Mouse (Mus musculus) right cerebral cortex, postnatal 14 days (tissue): ENCODE measurements around the gene March9.
"Not testable (repeated sequence)": the region's sequence is repeated elsewhere in the genome, so short reads cannot be mapped to it uniquely, and the experiment has no call there.

Source experiments
- DNase-seq: peaks from one replicate; pipeline ENCODE4 v3.0.0; 2022

Gene March9

DNA sequence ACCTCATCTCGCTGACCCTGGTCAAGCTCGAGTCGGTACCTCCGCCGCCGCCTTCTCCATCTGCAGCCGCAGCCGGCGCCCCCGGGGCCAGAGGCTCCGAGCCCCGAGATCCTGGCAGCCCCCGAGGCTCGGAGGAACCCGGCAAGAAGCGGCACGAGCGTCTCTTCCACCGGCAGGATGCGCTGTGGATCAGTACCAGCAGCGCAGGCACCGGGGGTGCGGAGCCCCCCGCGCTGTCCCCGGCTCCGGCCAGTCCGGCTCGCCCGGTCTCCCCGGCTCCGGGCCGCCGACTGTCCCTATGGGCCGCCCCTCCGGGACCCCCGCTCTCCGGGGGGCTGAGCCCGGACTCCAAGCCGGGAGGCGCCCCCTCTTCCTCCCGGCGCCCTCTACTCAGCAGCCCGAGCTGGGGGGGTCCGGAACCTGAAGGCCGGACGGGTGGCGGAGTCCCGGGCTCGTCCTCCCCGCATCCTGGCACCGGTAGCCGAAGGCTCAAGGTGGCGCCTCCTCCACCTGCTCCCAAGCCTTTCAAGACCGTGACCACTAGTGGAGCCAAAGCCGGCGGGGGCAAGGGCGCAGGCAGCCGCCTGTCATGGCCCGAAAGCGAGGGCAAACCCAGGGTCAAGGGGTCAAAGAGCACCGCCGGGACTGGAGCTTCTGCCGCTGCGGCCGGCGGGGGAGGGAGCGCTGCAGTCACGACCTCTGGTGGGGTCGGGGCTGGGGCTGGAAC, 19.8 kb upstream of the March9 start:
- DNase-seq = peak; percentile 65

DNA sequence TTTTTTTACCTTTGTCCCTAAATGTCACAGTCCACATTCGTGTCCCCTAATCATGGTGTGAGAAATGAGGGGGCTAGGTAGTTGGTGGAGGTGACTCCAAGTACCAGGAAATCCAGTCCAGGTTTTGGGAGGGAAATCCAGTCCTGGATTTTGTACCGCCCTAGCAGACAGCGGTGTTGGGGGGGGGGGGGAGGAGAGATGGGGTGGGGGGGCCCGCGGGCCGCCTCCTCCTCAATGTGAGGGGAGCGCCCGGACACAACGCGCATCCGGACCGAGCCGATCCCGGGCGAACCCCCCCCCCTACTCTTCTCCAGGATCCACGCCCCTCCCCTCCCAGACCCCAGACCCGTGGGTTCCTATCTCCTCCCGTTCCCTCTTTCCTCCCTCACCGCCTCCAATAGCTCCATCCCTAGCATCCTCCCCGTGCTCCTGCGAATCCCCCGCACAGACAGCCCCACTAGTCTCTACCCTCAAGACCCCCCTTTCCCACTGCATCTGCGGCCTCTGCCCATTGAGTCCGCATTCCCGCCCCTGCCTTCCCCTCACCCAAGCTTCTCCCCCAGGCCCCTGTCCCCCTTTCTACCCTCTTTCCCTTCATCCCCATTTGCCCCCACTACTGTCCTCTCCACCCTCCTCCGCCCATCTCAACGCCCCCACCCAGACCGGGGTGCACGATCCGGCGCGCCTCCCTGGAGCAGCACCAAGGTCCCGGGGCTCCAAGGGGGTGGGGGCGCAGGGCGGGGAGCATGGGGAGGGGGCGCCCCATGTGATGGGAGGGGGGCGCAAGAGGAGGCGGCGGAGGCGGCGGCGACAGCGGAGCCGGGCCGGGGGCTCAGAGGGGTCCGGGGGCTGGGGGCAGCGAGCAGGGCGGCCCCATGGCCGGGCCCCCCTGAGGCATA, 18.9 kb upstream of the March9 start:
- peak; percentile 68 for DNase-seq

DNA sequence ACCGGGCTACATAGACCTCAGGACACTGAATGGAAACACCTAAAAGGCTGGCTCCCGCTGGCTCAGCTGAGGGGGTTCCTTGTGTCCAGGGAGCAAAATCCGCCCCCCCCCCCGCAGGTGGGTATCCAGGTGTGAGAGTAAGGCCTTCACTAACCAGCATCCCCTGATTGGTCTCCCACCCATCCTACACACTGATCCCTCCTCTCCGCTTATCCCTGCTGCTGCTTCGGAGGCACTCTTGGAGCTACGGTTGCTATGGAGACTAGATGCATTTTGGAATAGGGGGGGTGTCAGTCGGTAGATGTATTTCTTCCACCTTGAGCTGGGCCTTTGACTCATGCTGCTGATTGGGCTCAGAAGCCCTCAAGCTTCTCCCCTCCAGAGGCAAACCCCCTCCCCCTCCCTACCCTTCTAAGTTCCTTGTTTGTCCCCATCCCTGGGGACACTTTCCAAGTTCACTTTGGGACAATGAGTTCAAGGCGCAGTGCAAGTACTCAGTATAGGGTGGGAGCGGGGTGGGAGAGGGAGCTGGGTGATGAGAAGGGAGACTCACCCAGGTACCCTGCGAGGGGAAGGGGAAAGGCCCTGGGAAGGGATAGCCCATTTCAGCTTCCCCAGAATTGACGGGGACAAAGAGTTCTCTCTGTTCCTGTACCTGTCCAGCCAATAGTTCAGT, 18.2 kb upstream of the March9 start:
- DNase-seq = peak; percentile 33

DNA sequence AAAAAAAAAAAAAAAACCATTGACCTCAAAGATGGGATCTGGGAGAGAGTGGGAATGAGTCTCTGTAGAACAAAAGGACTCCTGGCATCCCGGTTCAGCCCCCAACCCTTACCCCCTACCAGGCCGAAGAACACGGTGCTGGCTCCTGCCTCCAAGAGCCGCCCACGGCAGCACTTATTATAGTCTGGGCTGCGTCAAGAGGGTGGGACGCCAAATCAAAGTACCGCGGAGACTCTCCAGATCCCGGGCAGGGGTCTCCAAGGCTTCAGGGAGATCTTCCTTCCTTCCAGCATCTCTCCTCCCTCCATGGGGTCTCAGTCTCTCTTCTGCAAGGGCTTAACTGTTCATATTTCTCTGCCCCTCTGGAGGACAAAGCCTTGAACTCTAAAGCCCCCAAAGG, 17.5 kb upstream of the March9 start:
- peak; percentile 58 for DNase-seq

DNA sequence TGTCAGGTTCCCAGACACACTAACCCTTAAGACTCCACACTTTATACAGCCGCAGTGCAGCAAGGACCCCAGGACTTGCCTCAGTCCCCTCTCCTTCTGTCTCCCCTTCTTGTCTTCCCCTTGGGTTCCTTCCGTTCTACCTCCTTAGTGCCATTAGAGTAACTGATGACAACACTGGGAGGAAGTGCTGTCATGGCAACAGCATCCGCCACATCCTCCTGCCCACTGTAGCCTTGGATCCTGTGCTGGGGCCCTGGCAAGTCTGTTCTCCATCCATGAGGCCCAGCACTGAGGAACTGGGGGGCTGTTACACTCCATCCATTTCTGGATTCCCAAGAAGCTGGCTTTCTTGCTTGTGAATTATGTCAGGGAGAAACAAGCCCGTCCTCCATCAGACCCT, 16.1 kb upstream of the March9 start:
- DNase-seq = no peak

DNA sequence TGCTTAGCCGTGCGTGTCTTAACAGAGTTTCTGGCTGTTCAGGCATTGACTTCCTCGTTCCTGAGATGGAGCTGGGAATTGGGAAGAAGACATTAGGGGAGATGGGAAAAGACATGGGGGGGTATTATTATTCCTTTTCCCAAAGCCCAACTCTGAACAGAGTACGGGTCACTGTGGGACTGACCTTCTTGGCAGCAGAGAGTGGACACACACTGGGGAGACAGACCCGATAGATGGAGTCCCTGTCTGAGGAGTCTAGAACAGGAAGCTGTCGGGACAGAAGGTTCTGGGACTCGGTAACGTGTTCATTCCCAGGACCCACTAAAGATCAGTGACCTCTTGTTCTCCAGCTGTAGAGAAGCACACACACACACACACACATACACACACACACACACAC, 15.7 kb upstream of the March9 start:
- no peak for DNase-seq

DNA sequence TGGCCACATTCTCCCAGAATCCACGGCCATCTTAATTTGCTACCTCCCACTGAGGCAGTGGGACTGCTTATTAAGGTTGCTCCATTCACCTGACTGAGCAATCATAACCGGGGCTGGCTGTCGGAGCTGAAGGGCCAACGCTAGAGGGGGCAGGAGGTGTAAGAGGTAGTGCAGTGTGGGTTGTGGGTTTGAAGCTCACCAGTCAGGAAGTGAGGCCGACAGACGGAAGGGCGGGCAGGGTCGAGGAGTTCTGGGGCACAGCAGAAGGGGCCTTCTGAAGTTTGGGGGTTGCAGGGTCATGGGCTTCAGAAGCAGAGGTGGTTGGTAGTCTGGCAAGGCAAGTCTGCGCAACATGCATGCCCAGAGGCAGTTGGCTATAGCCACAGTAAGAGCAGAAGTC, 15.1 kb upstream of the March9 start, which contains the start of gene Agap2:
Gene Agap2 (plus strand): TSS at position 205 of the 400 bp plus-strand sequence.
- no peak for DNase-seq

DNA sequence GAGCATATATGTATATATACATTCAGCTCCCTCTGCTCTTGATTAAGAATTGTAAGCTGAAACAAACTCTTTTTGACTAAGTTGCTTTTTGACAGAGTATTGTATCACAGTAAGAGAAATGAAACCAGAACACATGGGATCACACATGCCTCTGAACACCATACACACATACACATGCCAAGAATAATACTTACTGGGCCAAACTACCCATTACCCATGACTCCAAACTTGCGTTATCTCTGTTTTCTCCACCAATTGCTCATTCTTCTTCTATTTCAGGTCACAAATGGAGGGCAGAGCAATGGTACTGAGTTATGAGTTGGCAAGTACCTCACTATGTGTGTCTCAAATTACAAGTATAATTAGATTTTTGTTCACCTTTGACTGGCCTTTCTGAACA, 14.0 kb upstream of the March9 start:
- no peak for DNase-seq

DNA sequence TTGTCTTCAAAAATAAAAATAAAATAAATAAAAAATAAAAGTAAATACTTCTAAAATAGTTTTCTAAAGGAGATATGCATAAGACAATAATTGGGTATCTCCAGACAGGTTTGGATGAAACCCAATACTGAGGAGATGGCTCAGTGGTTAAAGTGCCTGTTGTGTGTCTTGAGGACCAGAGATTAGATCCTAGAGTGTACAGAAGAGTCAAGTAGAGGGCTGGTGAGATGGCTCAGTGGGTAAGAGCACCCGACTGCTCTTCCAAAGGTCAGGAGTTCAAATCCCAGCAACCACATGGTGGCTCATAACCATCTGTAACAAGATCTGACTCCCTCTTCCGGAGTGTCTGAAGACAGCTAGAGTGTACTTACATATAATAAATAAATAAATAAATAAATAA, 13.0 kb upstream of the March9 start:
- DNase-seq = not testable (repeated sequence)

DNA sequence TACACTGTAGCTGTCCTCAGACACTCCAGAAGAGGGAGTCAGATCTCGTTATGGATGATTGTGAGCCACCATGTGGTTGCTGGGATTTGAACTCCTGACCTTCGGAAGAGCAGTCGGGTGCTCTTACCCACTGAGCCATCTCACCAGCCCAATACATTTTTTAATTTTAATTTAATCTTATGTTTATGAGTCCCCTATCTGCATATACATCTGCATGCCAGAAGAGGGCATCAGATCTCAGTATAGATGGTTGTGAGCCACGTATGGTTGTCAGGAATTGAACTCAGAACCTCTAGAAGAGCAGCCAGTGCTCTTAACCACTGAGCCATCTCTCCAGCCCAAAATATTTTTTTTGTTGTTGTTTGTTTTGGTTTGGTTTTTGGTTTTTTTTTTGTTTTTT, 12.3 kb upstream of the March9 start:
- not testable (repeated sequence) for DNase-seq

DNA sequence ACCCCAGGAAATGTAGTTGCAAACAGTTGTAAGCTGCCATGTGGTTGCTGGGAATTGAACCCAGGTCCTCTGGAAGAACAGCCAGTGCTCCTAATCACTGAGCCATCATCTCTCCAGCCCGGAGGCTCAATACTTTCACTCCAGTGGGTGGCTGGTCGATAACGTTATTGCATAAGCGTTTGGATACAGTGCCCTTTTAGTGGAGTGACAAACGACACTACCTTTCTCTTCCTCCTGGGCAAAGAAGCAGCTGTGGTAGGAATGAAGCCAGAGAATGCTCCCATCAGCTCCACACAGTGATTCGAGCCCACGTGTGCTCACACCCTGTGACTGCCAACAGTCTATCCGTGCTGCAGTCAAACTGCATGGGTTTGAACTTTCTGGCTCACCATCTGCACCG, 11.2 kb upstream of the March9 start:
- no peak for DNase-seq

DNA sequence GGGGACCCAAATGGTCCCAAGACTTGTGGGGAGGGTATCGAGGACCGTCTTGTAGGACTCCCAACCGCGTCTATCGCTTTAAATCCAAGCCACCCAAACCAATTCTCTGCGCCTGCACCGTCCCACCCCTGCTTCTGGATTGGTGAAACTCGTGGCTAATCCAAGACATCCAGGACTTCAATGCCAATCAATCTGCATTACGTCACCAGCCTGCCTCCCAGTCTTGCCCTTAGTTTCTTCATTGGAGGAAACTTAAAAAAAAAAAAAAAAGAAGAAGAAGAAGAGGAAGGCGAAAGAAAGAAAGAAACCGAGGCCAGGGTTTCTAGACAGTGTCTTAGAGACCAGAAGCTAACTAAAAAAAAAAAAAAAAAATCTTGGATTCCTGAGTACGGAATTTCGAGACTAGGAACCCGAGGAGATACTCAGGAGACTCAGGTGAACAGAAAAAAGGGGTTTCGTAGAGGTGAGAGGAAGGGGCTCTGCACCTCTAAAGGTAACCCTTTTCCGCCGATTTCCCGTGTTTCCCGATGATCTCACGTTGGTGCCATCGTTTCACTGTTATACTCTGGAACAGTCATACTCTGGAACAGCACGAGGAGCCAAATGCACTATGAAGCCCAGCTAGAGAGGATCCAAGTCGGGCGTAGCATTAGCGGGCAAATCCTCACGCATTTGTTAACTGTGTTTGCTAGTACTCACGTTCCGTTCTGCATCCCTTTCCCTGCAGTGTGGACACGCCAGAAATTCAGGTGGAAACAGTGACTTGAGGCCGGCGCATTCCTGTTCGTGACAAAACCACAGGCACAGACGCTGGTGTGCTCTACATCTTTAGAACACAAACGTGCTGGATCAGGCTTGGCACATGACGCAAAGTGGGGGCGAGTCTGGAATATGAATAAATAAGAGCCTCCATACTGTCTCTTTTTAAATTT, 10.5 kb upstream of the March9 start, which contains the start of gene Tspan31:
Gene Tspan31 (minus strand): TSS at position 75 of the 932 bp plus-strand sequence.
- peak; percentile 79 for DNase-seq

DNA sequence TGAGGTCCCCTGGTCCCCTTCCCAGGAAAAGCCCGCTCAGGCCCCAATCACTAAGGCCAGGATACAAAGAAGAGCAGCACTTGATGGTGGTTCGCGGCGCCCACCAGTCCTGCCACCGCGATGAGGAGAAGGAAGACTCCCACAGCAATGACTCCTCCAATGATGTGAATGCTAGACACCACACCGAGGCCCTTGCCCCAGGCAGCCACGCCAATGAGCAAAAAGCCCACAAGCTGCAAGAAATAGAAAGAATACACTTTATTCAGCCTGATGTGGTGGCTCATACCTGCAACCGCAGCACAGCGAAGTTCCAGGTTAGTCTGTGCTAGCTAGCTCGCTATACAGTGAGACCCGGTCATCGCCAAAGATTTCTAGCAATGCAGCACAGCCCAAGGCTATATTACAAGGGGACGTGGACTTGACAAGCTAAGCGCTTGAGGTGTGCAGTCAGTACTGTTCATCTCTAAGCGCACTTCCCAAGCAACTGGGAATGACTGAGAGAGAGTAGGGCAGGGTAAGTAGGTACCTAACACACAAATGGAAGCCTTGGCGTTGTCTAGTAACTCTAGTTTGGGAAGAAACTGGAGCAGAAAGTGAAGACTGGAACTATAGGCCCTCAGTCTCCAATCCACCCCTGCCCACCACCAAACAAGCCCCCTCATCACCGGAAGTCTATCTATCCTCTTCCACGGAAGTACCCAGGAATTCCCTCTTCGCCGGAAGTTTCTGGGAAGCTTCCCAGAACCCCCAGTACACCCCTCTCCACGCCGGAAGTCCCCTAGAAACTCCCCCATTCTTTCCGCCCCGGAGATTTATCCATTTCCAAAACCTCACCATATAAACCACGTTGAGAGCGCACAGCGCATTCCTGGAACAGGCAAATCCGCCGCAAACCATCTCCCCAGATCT, 9.6 kb upstream of the March9 start:
- no peak for DNase-seq

DNA sequence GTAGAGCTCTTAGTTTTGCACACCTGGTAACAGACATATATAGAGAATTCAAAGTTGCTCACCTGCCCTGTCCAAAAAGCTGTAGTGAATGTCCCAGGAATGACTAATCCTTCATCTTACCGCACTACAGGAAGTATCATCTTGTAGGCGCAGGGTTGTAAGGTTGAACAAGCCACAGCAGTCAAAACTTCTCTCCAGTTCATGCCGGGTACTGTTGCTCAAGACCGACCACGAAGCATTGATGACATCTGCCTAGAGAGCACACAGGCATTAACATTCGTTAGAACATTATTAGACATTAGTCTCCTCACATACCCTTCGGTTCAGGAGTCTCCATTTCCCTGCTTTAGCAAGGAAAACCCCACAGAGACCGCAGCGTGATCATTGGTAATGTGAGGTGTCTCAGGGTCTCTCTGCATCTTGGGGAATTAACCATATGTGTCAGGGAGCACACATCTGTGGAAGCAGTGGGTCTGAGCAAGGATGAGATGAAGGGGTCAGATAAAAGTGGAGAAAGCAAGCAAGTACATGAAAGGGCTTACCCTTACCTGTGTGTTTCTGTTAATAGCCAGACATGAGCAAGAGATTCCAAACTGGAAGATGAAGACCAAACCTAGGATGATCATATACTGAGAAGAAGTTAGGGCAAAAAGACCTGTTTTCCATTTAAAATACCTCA, 8.5 kb upstream of the March9 start:
- DNase-seq = no peak

DNA sequence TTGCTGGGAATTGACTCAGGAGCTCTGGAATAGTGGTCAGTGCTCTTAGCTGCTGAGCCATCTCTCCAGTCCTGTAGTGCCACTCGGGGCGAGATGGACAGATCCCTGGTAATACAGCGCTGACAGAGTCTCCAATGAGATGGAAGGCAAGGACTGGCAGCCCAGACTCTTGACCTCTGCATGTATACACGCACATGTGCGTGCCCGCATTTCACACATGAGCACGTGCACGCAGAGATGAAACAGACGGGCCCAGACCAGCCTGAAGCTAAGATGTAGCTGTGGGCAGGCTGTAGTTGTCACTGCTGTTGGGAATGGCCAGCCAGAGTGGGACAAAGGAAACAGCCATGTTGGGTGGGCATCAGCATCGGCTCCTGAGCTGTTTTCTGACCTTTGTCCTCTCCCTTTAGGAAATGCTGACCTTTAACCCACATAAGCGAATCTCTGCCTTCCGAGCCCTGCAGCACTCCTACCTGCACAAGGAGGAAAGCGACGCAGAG, 6.6 kb upstream of the March9 start:
- no peak for DNase-seq

DNA sequence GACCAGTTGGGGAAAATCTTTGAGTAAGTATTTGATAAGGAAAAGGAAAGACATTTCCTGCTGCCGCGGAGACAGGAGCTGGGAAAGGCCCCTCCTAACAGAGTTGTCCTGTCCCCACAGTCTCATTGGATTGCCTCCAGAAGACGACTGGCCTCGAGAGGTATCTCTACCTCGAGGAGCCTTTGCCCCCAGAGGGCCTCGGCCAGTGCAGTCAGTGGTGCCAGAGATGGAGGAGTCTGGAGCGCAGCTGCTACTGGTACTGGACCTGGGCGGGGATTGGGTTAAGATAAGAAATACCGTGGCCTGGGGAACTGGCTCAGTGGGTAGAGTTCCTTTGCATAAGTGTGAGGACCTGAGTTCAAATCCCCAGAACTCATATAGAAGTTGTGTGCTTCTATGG, 6.0 kb upstream of the March9 start:
- no peak for DNase-seq

DNA sequence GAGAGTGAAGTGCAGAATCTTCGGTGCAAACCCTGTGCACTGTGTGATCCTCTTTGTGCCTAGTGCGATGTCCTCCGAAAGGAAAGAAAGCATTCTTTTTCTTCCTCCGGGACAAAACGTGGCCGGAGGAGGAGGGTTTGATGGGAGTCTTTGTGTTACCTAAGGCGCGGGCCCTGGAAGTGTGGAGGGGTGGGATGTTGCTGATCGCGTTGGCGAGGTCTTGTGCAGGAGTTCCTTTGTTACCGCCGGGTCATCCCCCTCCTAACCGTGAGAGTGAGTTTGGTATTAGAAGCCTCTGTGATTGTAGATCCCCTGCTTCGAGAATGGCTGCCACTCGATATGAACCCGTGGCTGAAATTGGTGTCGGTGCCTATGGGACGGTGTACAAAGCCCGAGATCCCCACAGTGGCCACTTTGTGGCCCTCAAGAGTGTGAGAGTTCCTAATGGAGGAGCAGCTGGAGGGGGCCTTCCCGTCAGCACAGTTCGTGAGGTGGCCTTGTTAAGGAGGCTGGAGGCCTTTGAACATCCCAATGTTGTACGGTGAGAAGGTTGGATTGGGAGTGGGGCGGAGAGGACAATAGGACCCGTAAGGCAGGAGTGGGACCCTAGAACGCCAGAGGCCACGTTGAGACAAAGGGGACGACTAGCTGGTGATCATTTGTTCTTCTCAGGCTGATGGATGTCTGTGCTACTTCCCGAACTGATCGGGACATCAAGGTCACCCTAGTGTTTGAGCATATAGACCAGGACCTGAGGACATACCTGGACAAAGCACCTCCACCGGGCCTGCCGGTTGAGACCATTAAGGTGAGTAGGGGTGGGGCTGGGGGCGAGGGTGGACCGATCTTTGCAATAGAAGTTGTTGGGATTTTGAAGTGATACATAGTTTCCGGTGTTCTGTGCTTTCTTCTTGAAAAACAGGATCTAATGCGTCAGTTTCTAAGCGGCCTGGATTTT, 4.2 kb upstream of the March9 start:
- no peak for DNase-seq

DNA sequence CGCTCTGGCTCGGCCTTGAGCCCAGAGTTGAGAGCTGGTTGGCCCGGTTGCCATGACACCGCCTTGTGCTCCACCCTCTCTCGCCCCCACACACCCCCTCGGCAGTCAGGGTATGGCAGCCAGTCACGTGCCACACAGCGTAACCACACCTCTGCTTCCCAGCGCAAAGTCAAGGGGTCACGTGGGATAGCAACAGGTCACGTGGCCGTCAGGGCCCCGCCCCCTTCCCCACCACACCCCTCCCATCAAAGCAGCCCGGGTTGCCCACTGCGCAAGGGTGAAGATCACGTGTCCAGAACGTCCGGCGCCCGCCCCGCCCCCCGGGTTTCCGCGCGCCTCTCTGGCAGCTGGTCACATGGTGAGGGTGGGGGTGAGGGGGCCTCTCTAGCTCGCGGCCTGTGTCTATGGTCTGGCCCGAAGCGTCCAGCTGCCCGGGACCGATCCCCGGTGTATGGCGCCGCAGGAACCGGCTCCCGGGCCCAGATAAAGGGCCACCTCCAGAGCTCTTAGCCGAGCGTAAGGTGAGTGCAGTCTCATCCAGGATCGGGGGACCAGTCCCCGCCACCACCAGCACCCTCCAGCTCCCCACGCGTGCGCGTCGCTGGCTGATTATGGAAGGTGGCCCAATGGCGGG, 3.4 kb upstream of the March9 start, which contains the start of gene Cdk4:
Gene Cdk4 (plus strand): TSS at position 296 of the 634 bp plus-strand sequence.
- DNase-seq = peak; percentile 99

DNA sequence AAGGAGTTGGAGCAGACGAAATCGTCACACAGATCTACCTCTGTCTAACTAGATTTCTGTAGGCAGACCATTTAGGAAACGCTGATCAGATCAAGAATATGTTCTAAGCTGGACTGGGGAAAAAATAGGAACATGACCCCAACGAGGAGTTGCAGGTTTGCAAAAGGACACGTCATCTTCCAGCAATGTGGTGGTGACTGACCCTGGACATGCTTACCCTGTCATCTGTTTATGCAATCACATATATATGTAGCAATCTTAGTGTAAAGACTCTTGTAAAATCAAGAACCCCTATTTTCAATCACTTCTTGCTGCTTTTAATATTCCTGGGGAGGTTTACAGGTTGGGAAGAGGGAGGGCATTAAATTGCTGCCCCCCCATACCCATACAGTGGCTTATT, 2.5 kb upstream of the March9 start:
- DNase-seq = no peak
